Mouse (Mus musculus) thymus, adult 2 months (tissue): ENCODE data around the gene Teddm1a.

Experiments
- CTCF ChIP-seq: fragments of 200-500 bp; IDR thresholded peaks from 2 replicates; pipeline ENCODE4 v1.5.1; 2012; ENCODE audit warnings: mild to moderate bottlenecking, control low read depth, low read length, moderate library complexity, borderline replicate concordance; ENCODE audit not compliant: control insufficient read depth, poor library complexity, insufficient read depth; ENCODE audit errors: extremely low read depth
- POLR2A ChIP-seq: fragments of 200-500 bp; IDR thresholded peaks from 2 replicates; pipeline ENCODE4 v1.6.1; 2012; ENCODE audit warnings: mild to moderate bottlenecking, low read length, control low read depth, moderate library complexity; ENCODE audit not compliant: control insufficient read depth, poor library complexity, insufficient read depth; ENCODE audit errors: extremely low read depth

- no peak for TF ChIP-seq CTCF
- TF ChIP-seq POLR2A, result no peak
Observed at GRCm38 (mm10) chr1:153891442-153891841, at the start of gene Teddm1a.
